Mouse (Mus musculus): ENCODE results near the gene Pgp.
"Not testable (repeated sequence)": the region's sequence is repeated elsewhere in the genome, so short reads cannot be mapped to it uniquely, and the experiment has no call there.

The Pgp gene

GRCm38 (mm10) chr17:24469910-24470602 lies at the start of gene Pgp, which contains the start of gene E4f1:
Pgp (plus strand) TSS chr17:24470392.
E4f1 (minus strand) TSS chr17:24470313.
- in situ Hi-C loops (cut with MboI, MseI) = no loop called here

- in situ Hi-C loops (cut with MboI, MseI) = no loop called here
These were observed 47.1 kb upstream of the Pgp start for GRCm38 (mm10) chr17:24423114-24423513.

GRCm38 (mm10) chr17:24424489-24424888 lies 45.7 kb upstream of the Pgp start:
- in situ Hi-C loops (cut with MboI, MseI) = no loop called here

- in situ Hi-C loops (cut with MboI, MseI) = not testable (repeated sequence)
These were observed 44.9 kb upstream of the Pgp start for GRCm38 (mm10) chr17:24425326-24425725.

- in situ Hi-C loops (cut with MboI, MseI) = no loop called here
These were observed 44.3 kb upstream of the Pgp start for GRCm38 (mm10) chr17:24425905-24426304.

GRCm38 (mm10) chr17:24426471-24427169 lies 43.6 kb upstream of the Pgp start, which contains the start of gene Eci1:
Eci1 (plus strand) TSS chr17:24426641.
- in situ Hi-C loops (cut with MboI, MseI) = no loop called here

- in situ Hi-C loops (cut with MboI, MseI) = no loop called here
These were observed 43.0 kb upstream of the Pgp start for GRCm38 (mm10) chr17:24427170-24427557.

- in situ Hi-C loops (cut with MboI, MseI) = no loop called here
These were observed 40.8 kb upstream of the Pgp start for GRCm38 (mm10) chr17:24429201-24429983.

- in situ Hi-C loops (cut with MboI, MseI) = no loop called here
These were observed 33.2 kb upstream of the Pgp start for GRCm38 (mm10) chr17:24437016-24437415.

GRCm38 (mm10) chr17:24440377-24440776 lies 29.8 kb upstream of the Pgp start:
- in situ Hi-C loops (cut with MboI, MseI) = no loop called here

GRCm38 (mm10) chr17:24441148-24441547 lies 29.0 kb upstream of the Pgp start:
- in situ Hi-C loops (cut with MboI, MseI) = no loop called here

- in situ Hi-C loops (cut with MboI, MseI) = no loop called here
These were observed 28.1 kb upstream of the Pgp start for GRCm38 (mm10) chr17:24442107-24442506.

GRCm38 (mm10) chr17:24442632-24443155 lies 27.5 kb upstream of the Pgp start, which contains the start of gene Dnase1l2:
Dnase1l2 (minus strand) TSS chr17:24443105.
- in situ Hi-C loops (cut with MboI, MseI) = no loop called here

GRCm38 (mm10) chr17:24443409-24443808 lies 26.8 kb upstream of the Pgp start:
- in situ Hi-C loops (cut with MboI, MseI) = no loop called here

- in situ Hi-C loops (cut with MboI, MseI) = no loop called here
These were observed 23.6 kb upstream of the Pgp start for GRCm38 (mm10) chr17:24446590-24446989.

GRCm38 (mm10) chr17:24449507-24449906 lies 20.7 kb upstream of the Pgp start:
- in situ Hi-C loops (cut with MboI, MseI) = no loop called here

- in situ Hi-C loops (cut with MboI, MseI) = no loop called here
These were observed 19.0 kb upstream of the Pgp start for GRCm38 (mm10) chr17:24451220-24451619.

GRCm38 (mm10) chr17:24453372-24453771 lies 16.8 kb upstream of the Pgp start:
- in situ Hi-C loops (cut with MboI, MseI) = no loop called here

- in situ Hi-C loops (cut with MboI, MseI) = no loop called here
These were observed 15.9 kb upstream of the Pgp start for GRCm38 (mm10) chr17:24454218-24454755.

GRCm38 (mm10) chr17:24454756-24455522 lies 15.3 kb upstream of the Pgp start:
- in situ Hi-C loops (cut with MboI, MseI) = loop anchor here (5.0 kb wide), 1 partner anchor 973 kb away; no protein-coding TSS in a partner anchor
